Mouse (Mus musculus) liver, embryonic 15.5 days (tissue): ENCODE measurements around the gene Unc5c. TPM values are rescaled to one million over a fixed set of nuclear protein-coding genes. Genes with fewer than 3 reads are reported as not detected.

Source experiments
- ATAC-seq: fragments of 200-750 bp; cut with Nextera tagmentation; 2 replicates; pipeline ENCODE4 v1.8.0; 2017; ENCODE audit warnings: moderate number of reproducible peaks, mild to moderate bottlenecking, moderate library complexity; ENCODE audit not compliant: insufficient read depth
- H3K27ac ChIP-seq: fragments of 300-500 bp; sonication (generic); replicated peaks from 2 replicates; pipeline ENCODE4 v1.5.1; 2015; ENCODE audit warnings: mild to moderate bottlenecking, inconsistent platforms
- H3K27me3 ChIP-seq: fragments of 300-500 bp; sonication (generic); 2 replicates; pipeline ENCODE4 v1.6.1; 2015; ENCODE audit warnings: mild to moderate bottlenecking, inconsistent platforms
- H3K36me3 ChIP-seq: fragments of 300-500 bp; sonication (generic); replicated peaks from 2 replicates; pipeline ENCODE4 v1.6.1; 2015; ENCODE audit warnings: moderate library complexity, mild to moderate bottlenecking, inconsistent platforms
- H3K4me1 ChIP-seq: fragments of 300-500 bp; sonication (generic); replicated peaks from 2 replicates; pipeline ENCODE4 v1.6.1; 2015; ENCODE audit warnings: inconsistent platforms
- H3K4me2 ChIP-seq: fragments of 300-500 bp; sonication (generic); 2 replicates; pipeline ENCODE4 v1.6.1; 2015; ENCODE audit warnings: moderate library complexity, mild to moderate bottlenecking, inconsistent platforms
- H3K4me3 ChIP-seq: fragments of 300-500 bp; sonication (generic); replicated peaks from 2 replicates; pipeline ENCODE4 v1.5.1; 2015; ENCODE audit warnings: mild to moderate bottlenecking, inconsistent platforms
- H3K9ac ChIP-seq: fragments of 300-500 bp; sonication (generic); 2 replicates; pipeline ENCODE4 v1.6.1; 2015; ENCODE audit warnings: moderate library complexity, mild to moderate bottlenecking, inconsistent platforms
- H3K9me3 ChIP-seq: fragments of 300-500 bp; sonication (generic); replicated peaks from 2 replicates; pipeline ENCODE4 v1.6.1; 2016; ENCODE audit warnings: inconsistent platforms
- WGBS: fragments of 180-500 bp; shearing (Covaris S2); methylation state at CpG from one replicate; pipeline ENCODE4 v1.1.7; 2015; ENCODE audit warnings: mixed read lengths; ENCODE audit not compliant: insufficient replicate concordance; 5-methylcytosine and 5-hydroxymethylcytosine counted together
- polyA plus RNA-seq: library from polyadenylated mRNA; unstranded; fragments of >200 nt; fragmentation: Nextera tagmentation; extraction: Ambion mirVana; gene quantifications from 2 replicates; pipeline ENCODE4 v1.2.1, GENCODE M21; 2015

Unc5c gene
- polyA plus RNA-seq, 1 experiment from 2014 or later = 0.21 TPM

DNA sequence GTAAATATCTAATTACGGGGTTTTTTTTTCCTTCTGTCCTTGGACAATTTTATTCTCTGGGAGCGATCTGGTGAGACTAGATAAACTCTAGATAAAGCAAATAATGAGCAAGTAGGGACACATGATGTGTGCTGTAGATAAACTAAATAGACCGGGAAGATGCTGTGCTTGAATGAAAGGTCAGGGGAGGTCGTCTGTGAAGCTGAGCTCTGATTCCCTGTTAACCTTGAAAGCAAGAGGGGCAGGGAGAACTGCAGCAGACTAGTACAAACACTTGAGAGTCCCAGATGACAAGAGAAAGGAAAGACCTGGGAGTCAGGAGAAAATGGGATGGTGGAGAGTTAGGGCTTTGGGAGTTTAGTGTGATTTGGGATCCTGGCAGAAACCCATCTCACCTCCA lies 251.4 kb downstream of the Unc5c start:
- H3K4me2 ChIP-seq = no peak overlapping the region
- no peaks in the 10 kb centered on the region for H3K27me3 ChIP-seq
- H3K9ac ChIP-seq = no peak overlapping the region
- no peaks in the 10 kb centered on the region for H3K36me3 ChIP-seq
- no peak overlapping the region for H3K27ac ChIP-seq
- ATAC-seq = no peak
- H3K4me3 ChIP-seq = no peak overlapping the region
- H3K4me1 ChIP-seq = no peaks in the 10 kb centered on the region
- no peaks in the 10 kb centered on the region for H3K9me3 ChIP-seq
- 48% methylated on average over 4 of the region's 4 CpGs for WGBS

DNA sequence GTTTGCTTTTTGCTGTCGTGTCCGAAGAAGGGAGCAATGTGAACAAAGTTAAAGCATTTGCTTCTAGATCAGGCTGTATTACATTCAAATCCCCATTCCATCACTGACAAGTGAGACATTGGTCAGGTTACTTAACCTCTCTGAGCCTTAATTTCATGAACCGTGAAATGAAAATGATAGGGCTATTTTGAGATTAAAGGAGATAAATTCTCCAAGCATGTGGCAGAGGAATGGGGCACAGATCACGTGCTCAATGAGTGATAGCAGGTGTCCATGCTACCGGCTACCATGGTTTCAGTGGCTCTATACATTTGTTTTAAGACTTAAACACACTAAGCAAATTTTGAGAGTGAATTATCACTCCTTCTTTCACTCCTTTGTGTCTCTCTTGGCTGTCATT lies 254.0 kb downstream of the Unc5c start:
- Histone ChIP-seq H3K4me3 (no peak overlapping the region), H3K9me3 (no peaks in the 10 kb centered on the region)

DNA sequence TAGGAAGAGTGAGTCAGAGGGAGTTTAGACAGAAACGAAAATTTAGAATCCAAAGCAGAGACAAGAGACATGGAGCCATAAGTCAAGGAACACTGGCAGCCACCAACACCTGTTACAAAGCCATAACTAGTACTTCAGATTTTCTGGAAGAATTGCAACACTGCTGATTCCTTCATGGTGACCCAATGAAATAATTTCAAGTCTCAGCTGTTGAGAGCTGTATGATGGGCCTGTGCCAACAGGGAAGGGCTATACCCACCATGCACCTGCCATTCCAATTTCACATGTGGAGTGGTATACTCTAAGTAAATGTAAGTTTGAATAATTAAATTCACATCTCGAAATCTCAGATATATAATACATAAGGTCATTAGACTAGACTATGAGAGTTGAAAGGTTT lies 259.5 kb downstream of the Unc5c start:
- Histone ChIP-seq H3K9ac (no peak overlapping the region), H3K4me3 (no peak overlapping the region), H3K36me3 (no peaks in the 10 kb centered on the region), H3K9me3 (no peaks in the 10 kb centered on the region), H3K4me1 (no peaks in the 10 kb centered on the region), H3K27me3 (no peaks in the 10 kb centered on the region), H3K4me2 (no peak overlapping the region), H3K27ac (no peak overlapping the region)
- no peak for ATAC-seq
- WGBS = 27% methylated on average over 2 of the region's 2 CpGs

More for the DNA sequence above, 254.0 kb downstream of the Unc5c start:
- Histone ChIP-seq H3K27me3 (no peaks in the 10 kb centered on the region), H3K27ac (no peak overlapping the region), H3K9ac (no peak overlapping the region), H3K36me3 (no peaks in the 10 kb centered on the region), H3K4me1 (no peaks in the 10 kb centered on the region), H3K4me2 (no peak overlapping the region)
- no peak for ATAC-seq
- 59% methylated on average over 5 of the region's 5 CpGs for WGBS

DNA sequence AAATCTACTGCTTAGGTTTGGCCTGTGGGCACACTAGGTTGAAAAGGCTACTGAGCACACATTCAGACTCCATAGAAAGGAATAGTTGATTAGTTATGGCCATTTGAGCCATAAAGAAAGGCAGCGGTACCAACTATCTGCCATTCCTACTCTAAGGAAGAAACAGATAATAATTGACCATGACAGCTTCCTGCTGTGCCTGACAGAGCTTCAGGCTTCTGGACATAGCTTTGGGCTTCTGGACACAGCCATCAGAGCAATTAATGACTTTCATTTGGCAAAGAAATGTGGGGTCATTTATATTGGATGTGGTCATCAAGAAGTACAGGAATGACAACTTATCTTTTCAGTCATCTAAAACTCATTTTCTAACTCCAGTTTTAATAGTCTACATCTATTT lies 260.4 kb downstream of the Unc5c start:
- H3K9me3 ChIP-seq = no peaks in the 10 kb centered on the region
- H3K9ac ChIP-seq = no peak overlapping the region
- no peak overlapping the region for H3K4me2 ChIP-seq
- H3K27me3 ChIP-seq = no peaks in the 10 kb centered on the region
- no peak for ATAC-seq
- H3K36me3 ChIP-seq = no peaks in the 10 kb centered on the region
- no peak overlapping the region for H3K27ac ChIP-seq
- WGBS = 74% methylated on average over 1 of the region's 1 CpGs
- no peak overlapping the region for H3K4me3 ChIP-seq
- H3K4me1 ChIP-seq = no peaks in the 10 kb centered on the region

DNA sequence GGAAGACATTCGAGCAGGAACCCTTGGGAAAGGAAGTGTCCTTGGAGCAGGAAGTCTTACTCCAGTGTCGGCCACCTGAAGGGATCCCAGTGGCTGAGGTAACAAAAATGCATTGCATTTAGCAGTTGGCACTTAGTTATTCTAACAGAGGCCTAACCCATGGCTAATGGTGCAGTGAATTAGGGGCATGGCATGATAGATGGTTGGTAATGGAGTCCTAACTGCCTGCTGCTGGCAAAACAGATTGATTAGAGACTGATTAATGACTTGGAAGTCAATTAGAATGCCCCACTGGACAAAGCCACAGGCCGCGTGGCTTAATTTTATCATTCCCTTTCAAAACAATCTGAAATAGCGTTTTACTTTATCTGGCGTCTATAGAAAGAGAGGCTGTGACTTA lies 268.8 kb downstream of the Unc5c start:
- ATAC-seq = no peak
- Histone ChIP-seq H3K27ac (no peak overlapping the region), H3K4me3 (no peak overlapping the region), H3K27me3 (no peaks in the 10 kb centered on the region), H3K4me2 (no peak overlapping the region), H3K36me3 (no peaks in the 10 kb centered on the region), H3K9me3 (no peaks in the 10 kb centered on the region), H3K9ac (no peak overlapping the region), H3K4me1 (no peaks in the 10 kb centered on the region)
- WGBS = 67% methylated on average over 6 of the region's 6 CpGs

DNA sequence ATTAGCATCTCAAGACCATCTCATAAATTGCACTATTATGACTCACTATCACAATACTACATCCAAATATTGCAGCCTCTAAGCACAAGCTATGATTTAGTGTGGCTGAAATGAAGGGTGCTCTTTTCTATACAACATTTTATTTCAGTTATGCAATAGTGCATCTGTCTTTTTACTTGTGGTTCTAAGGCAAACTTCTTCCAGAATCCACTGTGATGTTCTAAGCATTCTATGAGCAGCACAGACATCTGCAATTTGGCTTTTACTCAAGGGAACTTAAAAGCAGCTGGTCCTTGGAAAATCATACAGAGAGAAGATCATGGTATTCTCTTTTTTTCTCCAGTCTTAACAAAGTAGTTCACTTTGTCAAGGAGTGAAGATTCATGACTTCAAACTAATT lies 270.3 kb downstream of the Unc5c start:
- Histone ChIP-seq H3K4me3 (no peak overlapping the region), H3K9me3 (no peaks in the 10 kb centered on the region), H3K9ac (no peak overlapping the region), H3K27ac (no peak overlapping the region), H3K27me3 (no peaks in the 10 kb centered on the region), H3K4me2 (no peak overlapping the region), H3K36me3 (no peaks in the 10 kb centered on the region), H3K4me1 (no peaks in the 10 kb centered on the region)
- no peak for ATAC-seq

DNA sequence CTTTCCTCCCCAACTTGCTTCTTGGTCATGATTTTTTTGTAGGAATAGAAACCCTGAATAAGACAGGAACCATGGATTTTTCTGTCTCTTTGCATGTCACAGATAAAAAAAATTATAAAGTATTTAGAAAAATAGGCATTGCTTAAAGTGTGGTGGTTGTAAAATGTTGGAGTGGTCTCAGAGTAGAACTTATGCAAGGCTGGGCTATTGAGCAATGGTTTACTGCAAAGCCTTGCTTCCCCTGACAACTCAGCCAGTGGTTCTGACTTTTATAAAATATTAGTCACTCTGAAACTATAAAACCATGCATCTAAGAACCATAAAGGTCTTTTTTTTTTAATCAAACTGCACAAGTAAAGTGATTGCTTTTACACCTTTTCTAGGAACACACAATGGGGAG lies 280.3 kb downstream of the Unc5c start:
- no peaks in the 10 kb centered on the region for H3K4me1 ChIP-seq
- no peak overlapping the region for H3K4me3 ChIP-seq
- no peak overlapping the region for H3K4me2 ChIP-seq
- ATAC-seq = no peak
- no peak overlapping the region for H3K9ac ChIP-seq
- no peak overlapping the region for H3K27ac ChIP-seq
- no peaks in the 10 kb centered on the region for H3K9me3 ChIP-seq
- H3K27me3 ChIP-seq = no peaks in the 10 kb centered on the region
- no peaks in the 10 kb centered on the region for H3K36me3 ChIP-seq

DNA sequence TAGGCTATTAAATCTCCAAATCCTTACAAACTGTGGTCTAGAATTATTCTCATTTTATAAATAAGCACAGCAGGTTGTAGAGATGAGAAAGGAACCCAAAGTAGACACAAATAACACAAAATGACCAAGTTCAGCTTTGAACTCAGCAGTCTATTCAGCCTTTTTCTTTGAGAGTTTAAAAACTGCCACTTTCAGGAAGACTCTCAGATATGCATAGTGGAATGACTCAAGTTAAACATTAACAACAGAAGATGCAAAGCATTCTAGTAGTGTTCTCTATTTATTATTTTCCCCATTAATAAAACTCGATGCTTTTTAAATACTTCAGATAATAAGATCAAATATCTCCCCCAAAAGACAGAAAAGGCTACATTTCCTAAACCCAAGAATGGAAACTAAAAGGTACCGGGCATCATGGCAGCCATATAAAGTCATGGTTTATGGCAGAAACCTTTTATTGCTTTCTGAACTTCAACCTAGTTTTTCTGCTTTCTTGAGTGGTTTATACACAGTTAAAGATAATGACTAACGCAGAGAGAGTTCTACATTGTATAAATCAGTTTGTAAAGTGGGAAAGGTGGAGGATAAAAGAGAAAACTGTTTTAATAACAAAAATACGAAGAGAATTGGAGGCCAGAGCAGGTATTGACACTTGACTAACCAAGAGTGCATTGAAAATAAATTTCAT lies 283.8 kb downstream of the Unc5c start:
- 51% methylated on average over 4 of the region's 4 CpGs for WGBS
- Histone ChIP-seq H3K9ac (no peak overlapping the region), H3K27me3 (no peaks in the 10 kb centered on the region), H3K4me2 (no peak overlapping the region), H3K4me3 (no peak overlapping the region), H3K9me3 (no peaks in the 10 kb centered on the region), H3K4me1 (no peaks in the 10 kb centered on the region), H3K27ac (no peak overlapping the region), H3K36me3 (no peaks in the 10 kb centered on the region)
- ATAC-seq = no peak

DNA sequence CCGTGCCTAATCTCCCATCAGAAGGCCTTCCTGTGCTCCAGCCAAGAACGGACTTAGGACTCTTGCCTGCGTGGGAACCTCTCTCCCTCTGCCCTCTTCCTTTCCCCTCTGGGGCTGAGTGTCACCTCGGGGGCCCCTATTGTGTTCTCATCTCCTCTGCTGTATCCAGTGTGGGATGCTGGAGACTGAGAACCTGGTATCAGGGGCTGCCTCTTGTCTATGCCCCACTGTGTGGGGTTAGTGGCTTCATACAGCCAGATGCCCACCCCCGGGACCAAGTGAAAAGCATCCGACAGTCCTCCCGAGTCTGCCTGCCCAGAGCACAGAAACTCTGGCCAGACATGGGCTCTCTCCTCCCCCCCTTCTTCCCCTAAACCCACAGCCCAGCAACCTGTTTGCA lies 287.2 kb downstream of the Unc5c start:
- H3K4me3 ChIP-seq = no peak overlapping the region
- H3K9ac ChIP-seq = no peak overlapping the region
- no peak overlapping the region for H3K4me2 ChIP-seq
- 72% methylated on average over 7 of the region's 7 CpGs for WGBS
- no peaks in the 10 kb centered on the region for H3K36me3 ChIP-seq
- H3K4me1 ChIP-seq = no peaks in the 10 kb centered on the region
- H3K9me3 ChIP-seq = no peaks in the 10 kb centered on the region
- ATAC-seq = no peak
- no peak overlapping the region for H3K27ac ChIP-seq
- no peaks in the 10 kb centered on the region for H3K27me3 ChIP-seq

DNA sequence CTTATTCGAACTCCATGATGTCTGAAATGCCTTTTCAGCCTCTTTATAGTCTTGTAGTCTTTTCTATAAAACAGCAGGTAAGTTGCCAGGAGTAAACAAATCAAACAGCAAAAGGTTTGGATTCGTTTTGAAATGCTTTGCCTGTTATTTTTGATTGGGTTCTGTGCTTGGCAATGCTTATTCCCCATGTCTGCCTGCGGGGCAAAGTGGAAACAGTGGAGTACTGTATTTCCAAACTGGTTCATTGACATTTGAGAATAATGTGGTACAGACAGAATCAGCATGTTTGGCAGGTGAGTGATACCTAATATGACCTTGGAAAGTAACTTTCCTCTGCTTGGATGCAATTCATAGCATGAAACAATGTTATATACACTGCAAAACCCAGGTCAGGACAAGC lies 292.2 kb downstream of the Unc5c start:
- Histone ChIP-seq H3K36me3 (no peaks in the 10 kb centered on the region), H3K27me3 (no peaks in the 10 kb centered on the region), H3K4me2 (no peak overlapping the region), H3K9ac (no peak overlapping the region), H3K9me3 (no peaks in the 10 kb centered on the region), H3K4me1 (no peaks in the 10 kb centered on the region), H3K4me3 (no peak overlapping the region), H3K27ac (no peak overlapping the region)
- WGBS = 39% methylated on average over 3 of the region's 3 CpGs
- ATAC-seq = no peak

DNA sequence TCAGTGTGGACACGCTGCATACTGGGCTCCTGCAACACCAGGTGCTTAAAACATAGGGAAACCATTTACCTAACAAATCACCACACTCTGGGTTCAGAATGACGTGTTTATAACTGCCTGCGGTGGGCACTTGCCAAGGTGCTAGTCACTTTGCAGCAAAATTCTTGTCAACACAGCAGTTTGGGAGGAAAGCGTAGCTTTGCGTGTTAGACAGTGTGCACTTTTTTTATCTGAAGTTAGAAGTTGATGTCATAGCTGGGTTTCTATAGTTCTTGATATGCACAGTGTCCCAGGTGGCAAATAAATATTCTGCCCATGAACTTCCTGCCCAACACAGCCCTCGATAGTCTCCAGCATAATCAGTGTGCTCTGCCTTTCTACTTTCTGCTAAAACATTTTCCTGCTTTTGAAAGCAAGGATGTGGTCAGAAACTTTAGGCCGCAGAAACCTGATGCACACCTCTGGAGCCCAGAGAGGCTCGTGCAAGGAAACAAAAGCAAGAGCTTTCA lies 313.4 kb downstream of the Unc5c start:
- no peaks in the 10 kb centered on the region for H3K9me3 ChIP-seq
- no peaks in the 10 kb centered on the region for H3K27me3 ChIP-seq
- H3K4me1 ChIP-seq = no peaks in the 10 kb centered on the region
- H3K9ac ChIP-seq = no peak overlapping the region
- no peak overlapping the region for H3K4me3 ChIP-seq
- no peak overlapping the region for H3K4me2 ChIP-seq
- no peaks in the 10 kb centered on the region for H3K36me3 ChIP-seq
- ATAC-seq = no peak
- no peak overlapping the region for H3K27ac ChIP-seq
- WGBS = 50% methylated on average over 8 of the region's 8 CpGs

DNA sequence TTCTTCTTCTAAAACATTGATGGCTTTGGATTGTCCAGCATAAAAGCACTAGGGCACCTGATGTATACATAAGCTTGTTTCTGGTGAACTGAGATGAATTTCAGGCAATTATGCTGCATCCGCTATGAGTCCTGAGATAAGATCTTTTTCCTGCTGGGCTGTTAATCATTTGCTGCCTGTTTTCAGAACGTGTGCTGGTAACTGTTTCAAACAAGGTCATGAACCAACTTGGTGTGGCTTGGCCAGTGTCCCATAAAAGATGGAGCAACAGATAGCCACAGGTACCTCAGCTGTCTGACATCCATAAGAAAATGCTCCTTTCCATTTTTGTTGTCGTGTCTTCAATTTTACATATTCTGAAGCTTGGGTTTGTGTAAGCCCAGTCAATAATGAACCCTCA lies 314.2 kb downstream of the Unc5c start:
- WGBS = 34% methylated on average over 3 of the region's 3 CpGs
- Histone ChIP-seq H3K36me3 (no peaks in the 10 kb centered on the region), H3K4me1 (no peaks in the 10 kb centered on the region), H3K9me3 (no peaks in the 10 kb centered on the region), H3K4me2 (no peak overlapping the region), H3K27ac (no peak overlapping the region), H3K4me3 (no peak overlapping the region), H3K27me3 (no peaks in the 10 kb centered on the region), H3K9ac (no peak overlapping the region)
- ATAC-seq = no peak
